Mouse (Mus musculus): ENCODE results near the gene Rpap1. TPM values are rescaled to one million over a fixed set of nuclear protein-coding genes. Genes with fewer than 3 reads are reported as not detected.

The Rpap1 gene
- polyA plus RNA-seq, 1 experiment = 13.7 TPM

GRCm38 (mm10) chr2:119817047-119817446, 29.7 kb upstream of the Rpap1 start:
- H3K4me3 ChIP-seq = no peak overlapping the region
- no peaks in the 10 kb centered on the region for H3K27me3 ChIP-seq (ENCODE audit: control insufficient read depth, insufficient read depth, insufficient read length)
- H3ac ChIP-seq (ENCODE audit: control insufficient read depth, insufficient read length) = no peak overlapping the region
- no peaks in the 10 kb centered on the region for H3K36me3 ChIP-seq (ENCODE audit: control insufficient read depth, insufficient read depth)
- TF ChIP-seq TCF3 (IDR thresholded peaks at IDR 0.05; ENCODE audit: insufficient read length, low read depth) (no peak), MYOD1 (IDR thresholded peaks at IDR 0.05; ENCODE audit: control insufficient read depth in 1 of 3, insufficient read length in 2 of 3, low read depth in 2 of 3) (no peak), CEBPB (IDR thresholded peaks at IDR 0.05; ENCODE audit: insufficient read depth, poor library complexity, severe bottlenecking) (no peak), SRF (IDR thresholded peaks at IDR 0.05; ENCODE audit: control insufficient read depth, insufficient read length, low read depth) (no peak), TCF12 (IDR thresholded peaks at IDR 0.05; ENCODE audit: insufficient read depth, poor library complexity, severe bottlenecking) (no peak), E2F4 (IDR thresholded peaks at IDR 0.05; ENCODE audit: insufficient read depth) (no peak), POLR2AphosphoS2 (IDR thresholded peaks at IDR 0.05; ENCODE audit: insufficient read length, low read depth) (no peak), MYOG (IDR thresholded peaks at IDR 0.05; ENCODE audit: control insufficient read depth in 1 of 3, insufficient read depth in 1 of 3, insufficient read length in 2 of 3, low read depth in 2 of 3) (no peak), MAX (IDR thresholded peaks at IDR 0.05; ENCODE audit: low read depth) (no peak), USF1 (IDR thresholded peaks at IDR 0.05; ENCODE audit: low read depth) (no peak), REST (IDR thresholded peaks at IDR 0.05; ENCODE audit: insufficient read depth, insufficient read length) (no peak), POLR2A (IDR thresholded peaks at IDR 0.05; ENCODE audit: insufficient read length, low read depth) (no peak)
- H3K79me2 ChIP-seq (ENCODE audit: control insufficient read depth, insufficient read depth) = no peaks in the 10 kb centered on the region
- no peak overlapping the region for H3K4me2 ChIP-seq (ENCODE audit: low read depth)

- Histone ChIP-seq H3K4me2 (ENCODE audit: low read depth) (no peak overlapping the region), H3K27me3 (ENCODE audit: control insufficient read depth, insufficient read depth, insufficient read length) (no peaks in the 10 kb centered on the region), H3K36me3 (ENCODE audit: control insufficient read depth, insufficient read depth) (no peaks in the 10 kb centered on the region), H3K79me2 (ENCODE audit: control insufficient read depth, insufficient read depth) (no peaks in the 10 kb centered on the region), H3K4me3 (no peak overlapping the region), H3ac (ENCODE audit: control insufficient read depth, insufficient read length) (no peak overlapping the region)
- TF ChIP-seq MYOG (IDR thresholded peaks at IDR 0.05; ENCODE audit: control insufficient read depth in 1 of 3, insufficient read depth in 1 of 3, insufficient read length in 2 of 3, low read depth in 2 of 3) = no peak
- no peak for TF ChIP-seq MYOD1 (IDR thresholded peaks at IDR 0.05; ENCODE audit: control insufficient read depth in 1 of 3, insufficient read length in 2 of 3, low read depth in 2 of 3)
These were observed 29.3 kb upstream of the Rpap1 start for GRCm38 (mm10) chr2:119816611-119817010.

- Histone ChIP-seq H3K4me3 (no peak overlapping the region), H3K27me3 (ENCODE audit: control insufficient read depth, insufficient read depth, insufficient read length) (no peaks in the 10 kb centered on the region), H3K4me2 (ENCODE audit: low read depth) (no peak overlapping the region), H3ac (ENCODE audit: control insufficient read depth, insufficient read length) (no peak overlapping the region), H3K79me2 (ENCODE audit: control insufficient read depth, insufficient read depth) (no peaks in the 10 kb centered on the region), H3K36me3 (ENCODE audit: control insufficient read depth, insufficient read depth) (no peaks in the 10 kb centered on the region)
- no peak for TF ChIP-seq TCF12 (IDR thresholded peaks at IDR 0.05; ENCODE audit: insufficient read depth, poor library complexity, severe bottlenecking)
- TF ChIP-seq E2F4 (IDR thresholded peaks at IDR 0.05; ENCODE audit: insufficient read depth) = no peak
- TF ChIP-seq MAX (IDR thresholded peaks at IDR 0.05; ENCODE audit: low read depth) = no peak
- no peak for TF ChIP-seq SRF (IDR thresholded peaks at IDR 0.05; ENCODE audit: control insufficient read depth, insufficient read length, low read depth)
- no peak for TF ChIP-seq POLR2AphosphoS2 (IDR thresholded peaks at IDR 0.05; ENCODE audit: insufficient read length, low read depth)
- TF ChIP-seq MYOD1 (IDR thresholded peaks at IDR 0.05; ENCODE audit: control insufficient read depth in 1 of 3, insufficient read length in 2 of 3, low read depth in 2 of 3) = no peak
- no peak for TF ChIP-seq MYOG (IDR thresholded peaks at IDR 0.05; ENCODE audit: control insufficient read depth in 1 of 3, insufficient read depth in 1 of 3, insufficient read length in 2 of 3, low read depth in 2 of 3)
- no peak for TF ChIP-seq TCF3 (IDR thresholded peaks at IDR 0.05; ENCODE audit: insufficient read length, low read depth)
- no peak for TF ChIP-seq USF1 (IDR thresholded peaks at IDR 0.05; ENCODE audit: low read depth)
- no peak for TF ChIP-seq REST (IDR thresholded peaks at IDR 0.05; ENCODE audit: insufficient read depth, insufficient read length)
- no peak for TF ChIP-seq CEBPB (IDR thresholded peaks at IDR 0.05; ENCODE audit: insufficient read depth, poor library complexity, severe bottlenecking)
- TF ChIP-seq POLR2A (IDR thresholded peaks at IDR 0.05; ENCODE audit: insufficient read length, low read depth) = no peak
These were observed 27.1 kb upstream of the Rpap1 start for GRCm38 (mm10) chr2:119814376-119814933.

- Histone ChIP-seq H3K79me2 (ENCODE audit: control insufficient read depth, insufficient read depth) (no peaks in the 10 kb centered on the region), H3K4me2 (ENCODE audit: low read depth) (no peak overlapping the region), H3K27me3 (ENCODE audit: control insufficient read depth, insufficient read depth, insufficient read length) (no peaks in the 10 kb centered on the region), H3K36me3 (ENCODE audit: control insufficient read depth, insufficient read depth) (no peaks in the 10 kb centered on the region), H3ac (ENCODE audit: control insufficient read depth, insufficient read length) (no peak overlapping the region), H3K4me3 (no peak overlapping the region)
- no peak for TF ChIP-seq MYOD1 (IDR thresholded peaks at IDR 0.05; ENCODE audit: control insufficient read depth in 1 of 3, insufficient read length in 2 of 3, low read depth in 2 of 3)
- TF ChIP-seq MAX (IDR thresholded peaks at IDR 0.05; ENCODE audit: low read depth) = no peak
- no peak for TF ChIP-seq POLR2A (IDR thresholded peaks at IDR 0.05; ENCODE audit: insufficient read length, low read depth)
- TF ChIP-seq USF1 (IDR thresholded peaks at IDR 0.05; ENCODE audit: low read depth) = no peak
- no peak for TF ChIP-seq POLR2AphosphoS2 (IDR thresholded peaks at IDR 0.05; ENCODE audit: insufficient read length, low read depth)
- no peak for TF ChIP-seq TCF3 (IDR thresholded peaks at IDR 0.05; ENCODE audit: insufficient read length, low read depth)
- no peak for TF ChIP-seq REST (IDR thresholded peaks at IDR 0.05; ENCODE audit: insufficient read depth, insufficient read length)
- no peak for TF ChIP-seq MYOG (IDR thresholded peaks at IDR 0.05; ENCODE audit: control insufficient read depth in 1 of 3, insufficient read depth in 1 of 3, insufficient read length in 2 of 3, low read depth in 2 of 3)
- no peak for TF ChIP-seq E2F4 (IDR thresholded peaks at IDR 0.05; ENCODE audit: insufficient read depth)
- no peak for TF ChIP-seq CEBPB (IDR thresholded peaks at IDR 0.05; ENCODE audit: insufficient read depth, poor library complexity, severe bottlenecking)
- TF ChIP-seq SRF (IDR thresholded peaks at IDR 0.05; ENCODE audit: control insufficient read depth, insufficient read length, low read depth) = no peak
These were observed 24.3 kb upstream of the Rpap1 start for GRCm38 (mm10) chr2:119811490-119812146.

Data from myocyte (in vitro differentiated cells).